Mouse (Mus musculus): ENCODE measurements at regions not wholly inside any gene's neighbourhood (a gene's known extent, or its start where the extent isn't known, plus 50 kb on each side); places are given as distances from the start of the nearest gene placed in this dataset.
"Not testable (repeated sequence)": the region's sequence is repeated elsewhere in the genome, so short reads cannot be mapped to it uniquely, and the experiment has no call there.

GRCm38 (mm10) chr2:51788896-51789295, 146.1 kb downstream of the Rbm43 start:
- Histone ChIP-seq H3K4me3 (ENCODE audit: extremely low read depth, insufficient read depth, insufficient read length) (no peak overlapping the region), H3K4me1 (ENCODE audit: control insufficient read depth, insufficient read depth, insufficient read length) (no peaks in the 10 kb centered on the region), H3K27me3 (ENCODE audit: control insufficient read depth, insufficient read depth, low read length) (no peaks in the 10 kb centered on the region), H3K36me3 (ENCODE audit: control insufficient read depth, insufficient read depth, low read length) (no peaks in the 10 kb centered on the region), H3K27ac (ENCODE audit: insufficient read depth, low read length) (no peak overlapping the region)
- TF ChIP-seq CTCF (IDR thresholded peaks at IDR 0.05; ENCODE audit: extremely low read depth, insufficient read depth, insufficient read length, insufficient replicate concordance) (no peak), POLR2A (IDR thresholded peaks at IDR 0.05; ENCODE audit: low read depth, low read length) (no peak)
- DNase-seq (ENCODE audit: low read depth in 1 of 2, low spot score in 2 of 2): no peak
- 89% methylated on average over 3 of the region's 3 CpGs for WGBS

DNA sequence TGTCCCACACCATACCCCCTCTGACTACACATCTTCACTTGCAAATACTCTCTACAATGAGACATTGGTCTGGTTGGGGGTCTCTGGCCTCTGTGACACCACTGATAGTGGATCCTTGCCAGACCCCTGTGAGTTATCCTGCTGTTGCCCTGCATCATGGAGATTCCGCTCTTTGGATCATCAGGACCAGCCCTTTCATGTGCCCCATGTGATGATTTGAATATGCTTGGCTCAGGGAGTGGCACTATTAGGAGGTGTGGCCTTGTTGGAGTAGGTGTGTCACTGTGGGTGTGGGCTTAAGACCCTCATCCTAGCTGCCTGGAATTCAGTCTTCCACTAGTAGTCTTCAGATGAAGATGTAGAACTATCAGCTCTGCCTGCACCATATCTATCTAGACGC, 141.7 kb downstream of the Rbm43 start:
- not testable (repeated sequence) for H3K27ac ChIP-seq (ENCODE audit: insufficient read depth, low read length); H3K36me3 ChIP-seq (ENCODE audit: control insufficient read depth, insufficient read depth, low read length); H3K4me1 ChIP-seq (ENCODE audit: control insufficient read depth, insufficient read depth, insufficient read length); DNase-seq (ENCODE audit: low read depth in 1 of 2, low spot score in 2 of 2); H3K4me3 ChIP-seq (ENCODE audit: extremely low read depth, insufficient read depth, insufficient read length); H3K27me3 ChIP-seq (ENCODE audit: control insufficient read depth, insufficient read depth, low read length)
- WGBS: 93% methylated on average over 2 of the region's 2 CpGs

GRCm38 (mm10) chr2:51799856-51800255, 135.1 kb downstream of the Rbm43 start:
- no peak overlapping the region for H3K27ac ChIP-seq (ENCODE audit: insufficient read depth, low read length)
- 87% methylated on average over 1 of the region's 1 CpGs for WGBS

GRCm38 (mm10) chr2:51822976-51823375, 112.0 kb downstream of the Rbm43 start:
- no peak for DNase-seq (ENCODE audit: low read depth in 1 of 2, low spot score in 2 of 2)
- no peaks in the 10 kb centered on the region for H3K4me1 ChIP-seq (ENCODE audit: control insufficient read depth, insufficient read depth, insufficient read length)
- H3K36me3 ChIP-seq (ENCODE audit: control insufficient read depth, insufficient read depth, low read length): no peaks in the 10 kb centered on the region
- H3K27ac ChIP-seq (ENCODE audit: insufficient read depth, low read length): no peak overlapping the region
- TF ChIP-seq CTCF (IDR thresholded peaks at IDR 0.05; ENCODE audit: extremely low read depth, insufficient read depth, insufficient read length, insufficient replicate concordance): no peak
- no peak for TF ChIP-seq POLR2A (IDR thresholded peaks at IDR 0.05; ENCODE audit: low read depth, low read length)
- no peak overlapping the region for H3K4me3 ChIP-seq (ENCODE audit: extremely low read depth, insufficient read depth, insufficient read length)
- 95% methylated on average over 2 of the region's 2 CpGs for WGBS
- H3K27me3 ChIP-seq (ENCODE audit: control insufficient read depth, insufficient read depth, low read length): no peaks in the 10 kb centered on the region

More at GRCm38 (mm10) chr2:51799856-51800255, 135.1 kb downstream of the Rbm43 start:
- DNase-seq (ENCODE audit: low read depth in 1 of 2, low spot score in 2 of 2): no peak
- H3K27me3 ChIP-seq (ENCODE audit: control insufficient read depth, insufficient read depth, low read length): no peaks in the 10 kb centered on the region
- no peak overlapping the region for H3K4me3 ChIP-seq (ENCODE audit: extremely low read depth, insufficient read depth, insufficient read length)
- no peaks in the 10 kb centered on the region for H3K36me3 ChIP-seq (ENCODE audit: control insufficient read depth, insufficient read depth, low read length)
- H3K4me1 ChIP-seq (ENCODE audit: control insufficient read depth, insufficient read depth, insufficient read length): no peaks in the 10 kb centered on the region
- TF ChIP-seq POLR2A (IDR thresholded peaks at IDR 0.05; ENCODE audit: low read depth, low read length) (no peak), CTCF (IDR thresholded peaks at IDR 0.05; ENCODE audit: extremely low read depth, insufficient read depth, insufficient read length, insufficient replicate concordance) (no peak)

- H3K27me3 ChIP-seq (ENCODE audit: control insufficient read depth, insufficient read depth, low read length): no peaks in the 10 kb centered on the region
- no peaks in the 10 kb centered on the region for H3K4me1 ChIP-seq (ENCODE audit: control insufficient read depth, insufficient read depth, insufficient read length)
- no peak for TF ChIP-seq CTCF (IDR thresholded peaks at IDR 0.05; ENCODE audit: extremely low read depth, insufficient read depth, insufficient read length, insufficient replicate concordance)
- no peak for TF ChIP-seq POLR2A (IDR thresholded peaks at IDR 0.05; ENCODE audit: low read depth, low read length)
- 33% methylated on average over 7 of the region's 7 CpGs for WGBS
- peak; percentile 1 to 13 for DNase-seq (ENCODE audit: low read depth in 1 of 2, low spot score in 2 of 2)
- H3K36me3 ChIP-seq (ENCODE audit: control insufficient read depth, insufficient read depth, low read length): no peaks in the 10 kb centered on the region
- H3K4me3 ChIP-seq (ENCODE audit: extremely low read depth, insufficient read depth, insufficient read length): no peak overlapping the region
- H3K27ac ChIP-seq (ENCODE audit: insufficient read depth, low read length): no peak overlapping the region
Observed at GRCm38 (mm10) chr2:51830286-51830944, 104.5 kb downstream of the Rbm43 start.

DNA sequence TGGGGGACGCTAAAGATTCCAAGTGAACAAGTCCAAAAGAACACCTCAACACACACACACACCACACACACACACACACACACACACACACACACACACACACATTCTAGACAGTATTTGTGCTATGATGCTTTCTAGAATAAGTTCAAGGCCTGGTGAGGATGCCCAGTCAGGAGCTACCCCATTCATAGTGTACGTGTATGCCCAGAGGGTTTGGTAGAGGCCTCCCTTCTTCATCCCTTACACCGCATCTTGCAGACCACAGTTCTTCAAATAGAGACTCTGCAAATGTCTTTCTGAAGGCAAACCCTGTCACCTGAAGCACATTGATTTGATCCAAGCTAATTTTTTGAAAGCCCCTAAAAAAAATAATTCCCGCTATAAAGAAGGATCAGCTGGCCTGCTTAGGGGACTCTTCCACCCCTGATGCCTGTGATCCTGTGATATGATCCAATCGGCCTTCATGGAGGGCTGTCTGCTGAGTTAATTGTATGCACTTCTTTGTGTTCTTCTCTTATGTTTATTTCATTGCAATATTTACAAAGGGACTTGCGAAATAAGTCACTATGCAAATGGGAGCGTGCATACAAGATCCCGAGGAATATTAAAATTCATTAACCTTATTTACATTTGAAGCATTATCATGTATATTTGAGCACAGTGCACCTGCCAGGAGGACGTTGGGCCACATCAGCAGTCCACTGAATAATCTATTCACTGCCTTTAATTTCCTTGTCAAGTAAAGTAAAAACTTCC, 103.8 kb downstream of the Rbm43 start:
- no peaks in the 10 kb centered on the region for H3K27me3 ChIP-seq (ENCODE audit: control insufficient read depth, insufficient read depth, low read length)
- no peaks in the 10 kb centered on the region for H3K36me3 ChIP-seq (ENCODE audit: control insufficient read depth, insufficient read depth, low read length)
- H3K4me3 ChIP-seq (ENCODE audit: extremely low read depth, insufficient read depth, insufficient read length): no peak overlapping the region
- no peaks in the 10 kb centered on the region for H3K4me1 ChIP-seq (ENCODE audit: control insufficient read depth, insufficient read depth, insufficient read length)
- 88% methylated on average over 9 of the region's 9 CpGs for WGBS
- TF ChIP-seq CTCF (IDR thresholded peaks at IDR 0.05; ENCODE audit: extremely low read depth, insufficient read depth, insufficient read length, insufficient replicate concordance) (no peak), POLR2A (IDR thresholded peaks at IDR 0.05; ENCODE audit: low read depth, low read length) (no peak)
- no peak overlapping the region for H3K27ac ChIP-seq (ENCODE audit: insufficient read depth, low read length)
- no peak for DNase-seq (ENCODE audit: low read depth in 1 of 2, low spot score in 2 of 2)

- no peak for DNase-seq (ENCODE audit: low read depth in 1 of 2, low spot score in 2 of 2)
- Histone ChIP-seq H3K4me1 (ENCODE audit: control insufficient read depth, insufficient read depth, insufficient read length) (no peaks in the 10 kb centered on the region), H3K4me3 (ENCODE audit: extremely low read depth, insufficient read depth, insufficient read length) (no peak overlapping the region), H3K27ac (ENCODE audit: insufficient read depth, low read length) (no peak overlapping the region), H3K36me3 (ENCODE audit: control insufficient read depth, insufficient read depth, low read length) (no peaks in the 10 kb centered on the region), H3K27me3 (ENCODE audit: control insufficient read depth, insufficient read depth, low read length) (no peaks in the 10 kb centered on the region)
- TF ChIP-seq CTCF (IDR thresholded peaks at IDR 0.05; ENCODE audit: extremely low read depth, insufficient read depth, insufficient read length, insufficient replicate concordance) (no peak), POLR2A (IDR thresholded peaks at IDR 0.05; ENCODE audit: low read depth, low read length) (no peak)
- WGBS: 88% methylated on average over 5 of the region's 5 CpGs
Observed at GRCm38 (mm10) chr2:51837864-51838263, 97.1 kb downstream of the Rbm43 start.
